Mouse (Mus musculus) thymus, postnatal 4 days (tissue): ENCODE data around the gene Tnrc6b.

ENCODE experiments used
- DNase-seq: peaks from one replicate; pipeline ENCODE4 v3.0.0; 2021

Gene Tnrc6b

DNA sequence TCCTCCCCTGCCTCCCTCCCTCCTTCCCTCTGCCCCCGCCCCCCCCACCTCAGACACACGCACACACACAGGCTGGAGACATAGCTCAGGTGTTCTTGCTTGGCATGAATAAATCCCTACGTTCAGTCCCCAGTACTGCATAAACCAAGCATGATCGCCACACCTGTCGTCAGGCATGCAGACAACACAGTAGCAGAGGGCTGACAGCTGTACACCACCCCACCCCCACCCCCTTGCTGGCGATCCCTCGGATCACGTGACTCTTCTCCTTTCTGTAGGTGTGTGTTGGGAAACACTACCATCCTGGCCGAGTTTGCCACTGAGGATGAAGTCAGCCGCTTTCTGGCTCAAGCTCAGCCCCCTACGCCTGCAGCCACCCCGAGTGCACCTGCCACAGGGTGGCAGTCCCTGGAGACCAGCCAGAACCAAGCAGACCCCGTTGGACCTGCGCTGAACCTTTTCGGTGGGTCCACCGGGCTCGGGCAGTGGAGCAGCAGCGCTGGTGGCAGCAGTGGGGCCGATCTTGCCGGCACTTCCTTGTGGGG, 217.8 kb downstream of the Tnrc6b start:
- DNase-seq = peak; percentile 46

DNA sequence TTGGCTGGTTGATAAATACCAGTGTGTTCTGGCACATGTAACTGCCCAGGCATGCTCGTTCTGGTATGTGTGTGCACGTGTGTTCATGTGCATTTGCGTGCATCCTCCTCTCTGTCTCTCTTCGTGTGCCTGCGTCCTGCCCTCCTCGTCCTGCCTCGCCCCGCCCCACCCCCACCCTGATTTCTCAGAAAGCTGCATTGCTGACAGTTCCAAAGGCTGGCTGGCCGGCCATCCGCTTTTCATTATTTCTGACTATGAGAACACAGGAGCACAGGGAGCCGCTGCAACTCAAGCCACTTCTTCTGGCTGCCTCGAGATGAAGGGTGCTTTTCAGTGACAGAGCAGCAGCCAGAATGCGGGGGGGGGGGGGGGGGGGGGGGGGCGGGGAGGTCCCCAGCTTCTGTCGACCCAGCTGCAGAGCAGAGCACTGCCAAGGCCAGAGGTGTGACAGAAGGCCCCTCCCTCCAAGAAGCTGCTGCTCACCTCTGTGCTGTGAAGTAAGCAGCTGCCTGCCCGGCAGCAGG, 219.0 kb downstream of the Tnrc6b start:
- DNase-seq = peak; percentile 73

DNA sequence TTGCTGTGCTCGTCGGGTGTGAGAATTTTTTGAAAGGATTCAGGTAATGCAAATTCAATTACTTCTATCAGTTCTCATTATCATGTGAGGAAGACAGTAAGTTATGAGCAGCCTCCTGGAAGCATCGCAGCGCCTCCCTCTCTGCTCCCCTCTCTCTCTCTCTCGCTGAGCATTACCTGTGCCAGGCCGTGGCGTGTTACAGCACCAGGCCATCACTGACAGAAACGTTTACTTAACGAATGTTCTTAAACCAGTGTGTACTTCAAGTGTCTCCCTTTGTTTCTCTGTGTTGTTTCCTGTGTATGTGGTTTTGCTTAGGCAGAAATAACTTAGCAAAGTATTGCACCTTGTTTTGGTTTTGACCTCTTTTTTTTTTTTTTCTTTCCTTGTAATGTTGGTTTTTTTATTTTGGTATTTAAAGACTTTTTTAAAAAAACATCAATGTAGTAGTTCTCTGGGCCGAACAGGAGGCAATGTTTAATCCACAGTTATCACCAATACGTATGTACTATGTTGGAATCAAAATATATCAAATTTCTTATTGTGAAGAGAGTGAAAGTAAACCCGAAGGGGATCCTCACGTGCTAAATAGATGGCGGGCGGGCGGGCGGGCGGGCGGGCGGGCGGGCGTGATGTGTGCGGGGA, 219.7 kb downstream of the Tnrc6b start:
- peak; percentile 66 for DNase-seq

DNA sequence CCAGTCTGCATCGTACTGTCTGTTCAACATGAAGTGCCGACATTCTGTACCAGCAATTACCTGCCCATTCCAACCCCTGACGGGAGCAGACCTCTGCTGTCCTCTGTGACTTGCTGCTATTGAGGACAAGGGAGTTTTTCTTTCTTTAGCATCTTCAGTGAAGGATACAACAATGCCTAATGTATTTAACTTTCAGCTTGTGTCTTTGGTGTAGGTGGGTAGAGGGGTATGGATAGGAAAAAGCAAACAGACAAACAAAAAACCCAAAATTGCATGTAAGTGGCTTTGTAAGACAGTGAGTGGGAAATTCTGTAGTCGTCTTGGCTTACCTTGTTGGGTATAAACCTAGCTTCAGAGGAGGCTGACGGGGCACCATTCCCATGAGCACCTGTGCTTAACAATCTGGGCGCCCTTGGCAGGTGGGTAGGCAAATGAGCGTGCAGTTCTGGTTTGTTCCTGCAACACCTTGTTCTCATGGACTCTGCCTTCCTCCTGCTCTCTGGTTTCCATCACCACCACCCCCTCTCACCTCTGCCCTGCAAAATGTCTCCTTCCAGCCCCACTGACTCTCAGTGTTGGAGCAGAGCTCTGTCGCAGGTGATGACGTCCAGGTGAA, 220.3 kb downstream of the Tnrc6b start:
- DNase-seq = peak; percentile 55

DNA sequence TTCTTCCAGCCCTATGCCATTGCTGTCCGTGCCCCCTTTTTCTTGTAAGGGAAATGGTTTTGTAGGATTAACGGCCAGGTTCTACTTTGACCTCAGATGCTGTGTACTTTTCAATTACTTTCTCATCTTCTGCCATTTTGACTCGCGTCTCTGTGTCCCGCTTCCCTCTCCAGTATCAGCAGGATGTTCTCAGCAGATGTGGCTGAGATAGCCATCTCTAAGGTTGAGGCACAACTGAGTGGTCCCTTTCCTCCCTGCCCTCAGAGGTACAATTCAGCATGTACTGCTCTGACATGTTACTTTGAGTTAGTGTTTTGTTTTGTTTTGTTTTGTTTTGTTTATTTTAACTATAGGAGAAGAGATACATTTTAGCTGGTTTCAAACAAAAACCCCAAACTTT, 223.7 kb downstream of the Tnrc6b start:
- DNase-seq = no peak

DNA sequence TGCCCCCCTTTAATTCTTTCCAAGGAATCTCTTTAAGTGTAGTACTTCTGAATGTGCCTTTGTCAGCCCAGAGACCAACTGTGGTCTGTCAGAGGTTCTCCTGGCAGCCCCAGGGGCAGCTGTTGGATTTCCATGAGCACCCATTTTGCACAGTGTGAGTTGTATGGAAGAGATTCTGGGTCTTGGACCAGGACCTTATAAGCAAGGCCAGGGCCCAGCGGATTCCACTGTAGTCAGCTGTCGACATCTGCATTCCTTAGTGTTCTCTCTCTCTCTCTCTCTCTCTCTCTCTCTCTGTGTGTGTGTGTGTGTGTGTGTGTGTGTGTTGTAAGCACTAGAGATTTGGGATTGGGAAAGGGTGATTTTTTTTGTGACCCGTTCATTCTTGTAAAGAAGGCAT, 225.6 kb downstream of the Tnrc6b start:
- no peak for DNase-seq

DNA sequence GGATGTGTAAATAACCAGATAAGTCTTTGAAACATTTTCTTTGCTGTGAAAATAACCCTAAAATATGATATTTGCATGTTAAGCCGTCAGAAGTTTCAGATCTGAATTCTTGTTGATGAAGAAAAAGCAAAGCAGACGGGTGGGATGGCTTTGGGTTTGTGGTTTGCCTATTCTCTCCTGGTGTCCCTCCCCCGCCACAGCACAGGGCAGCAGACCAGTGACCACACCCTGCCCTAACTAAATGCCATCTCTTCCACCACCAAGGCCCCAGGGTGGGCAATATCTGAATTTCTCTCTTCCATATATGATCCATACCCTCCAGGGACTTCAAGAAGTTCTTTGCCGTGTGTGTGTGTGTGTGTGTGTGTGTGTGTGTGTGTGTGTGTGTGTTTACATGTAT, 227.5 kb downstream of the Tnrc6b start:
- DNase-seq = no peak

DNA sequence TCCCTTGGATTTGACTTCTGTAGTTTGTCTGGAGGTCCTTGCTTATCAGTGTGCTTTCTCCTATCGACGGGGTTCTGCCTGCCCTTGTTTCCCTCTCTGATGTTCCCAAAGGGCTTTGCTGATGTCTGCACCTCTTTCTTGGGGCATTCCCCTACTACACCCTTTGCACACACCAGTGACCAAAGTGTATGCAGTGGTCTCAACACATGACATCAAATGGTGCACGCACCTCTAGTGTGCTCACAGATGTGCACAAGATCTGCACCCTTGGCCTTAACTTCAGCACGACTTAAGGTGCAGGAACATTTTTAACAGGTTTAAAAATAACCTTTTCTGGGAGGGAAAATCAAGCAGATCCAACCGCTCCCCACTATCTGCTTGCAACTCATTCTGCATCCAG, 228.3 kb downstream of the Tnrc6b start:
- no peak for DNase-seq

DNA sequence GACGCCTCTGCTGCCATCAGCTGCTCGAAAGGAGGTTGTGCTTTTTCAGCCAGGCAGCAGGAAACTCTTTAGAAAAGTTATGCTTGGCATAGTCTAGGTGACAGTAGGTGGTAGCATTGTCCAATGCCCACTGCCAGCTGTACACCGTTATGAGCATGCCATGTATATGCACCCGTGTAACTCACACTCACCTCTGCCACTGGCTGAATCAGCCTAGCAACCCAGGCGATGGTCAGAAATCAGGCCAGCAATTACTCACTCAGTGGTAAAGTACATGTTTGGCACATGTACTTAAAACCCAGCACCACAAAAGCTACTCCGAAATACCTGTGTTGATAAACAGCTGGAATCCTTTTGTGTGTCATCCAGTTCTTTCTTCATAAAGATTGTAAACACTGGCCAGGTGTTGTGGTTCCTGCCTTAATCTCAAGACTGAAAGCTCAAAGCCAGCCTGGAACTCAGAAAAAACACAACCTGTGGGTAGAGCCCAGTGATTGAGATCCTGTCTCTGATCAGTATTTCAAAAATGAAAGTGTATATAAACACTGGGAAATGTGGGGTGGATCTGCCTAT, 230.4 kb downstream of the Tnrc6b start:
- DNase-seq = peak; percentile 42

DNA sequence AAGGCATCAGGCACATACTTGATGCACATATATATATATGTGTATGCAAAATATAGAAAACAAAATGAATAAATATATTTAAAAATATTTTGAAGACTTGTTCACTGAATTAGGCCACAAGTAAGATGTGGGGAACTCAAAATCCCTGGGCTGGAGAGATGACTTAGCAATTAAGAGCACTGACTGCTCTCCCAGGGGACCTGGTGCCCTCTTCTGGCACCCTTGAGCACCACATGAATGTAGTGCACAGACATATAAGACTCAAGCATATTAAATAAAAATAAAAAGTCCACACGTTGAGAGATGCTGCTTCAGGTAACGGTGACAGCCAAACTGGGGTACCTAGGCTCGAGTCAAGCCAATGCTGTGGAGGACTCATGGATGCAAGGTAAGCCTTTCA, 234.7 kb downstream of the Tnrc6b start:
- peak; percentile 83 for DNase-seq

DNA sequence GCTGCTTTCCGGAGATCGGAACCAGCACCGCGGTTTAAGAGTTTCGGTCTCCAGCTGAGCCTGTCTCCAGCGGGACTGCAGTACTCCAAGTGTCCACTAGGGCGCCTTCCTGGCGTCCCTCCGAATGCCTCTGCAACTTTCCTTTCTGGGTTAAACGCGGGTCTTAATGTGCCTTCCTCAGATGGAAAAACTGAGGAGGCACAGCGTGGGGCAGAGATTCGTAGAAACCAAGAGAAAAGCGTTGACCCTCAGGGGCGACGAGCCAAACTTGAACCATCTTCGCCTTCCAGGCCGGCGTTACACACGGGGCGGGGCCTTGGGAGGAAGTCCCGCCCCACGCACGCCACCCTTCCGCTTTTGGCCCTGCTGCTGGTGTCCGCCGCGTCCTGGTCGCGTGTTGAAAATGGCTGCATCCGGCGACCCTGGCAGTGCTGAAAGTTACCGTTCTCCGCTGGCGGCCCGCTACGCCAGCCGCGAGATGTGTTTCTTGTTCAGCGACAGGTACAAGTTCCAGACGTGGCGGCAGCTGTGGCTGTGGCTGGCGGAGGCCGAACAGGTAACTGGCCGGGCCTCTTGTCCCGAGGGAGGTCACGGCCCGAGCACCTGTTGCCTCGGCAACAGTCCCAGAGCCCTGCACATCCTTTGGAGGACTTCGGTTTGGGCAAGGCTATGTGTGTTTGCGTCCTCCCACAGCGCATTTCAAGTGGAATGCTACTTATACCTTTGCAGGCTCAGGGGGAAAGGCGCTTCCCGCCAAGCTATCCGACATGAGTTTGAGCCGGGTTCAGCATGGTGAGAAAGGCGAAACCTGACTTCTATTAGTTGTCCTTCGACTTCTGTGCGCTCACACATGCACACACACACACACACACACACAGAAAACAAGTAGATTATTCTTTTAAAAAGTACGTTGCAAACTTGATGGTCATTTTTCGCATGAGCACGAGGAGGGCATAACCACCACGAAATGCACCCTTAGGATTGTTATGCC, 237.3 kb downstream of the Tnrc6b start, which contains the start of gene Adsl:
TSS of gene Adsl (plus strand) at position 346 of the 991 bp plus-strand sequence.
- DNase-seq = peak; percentile 94

DNA sequence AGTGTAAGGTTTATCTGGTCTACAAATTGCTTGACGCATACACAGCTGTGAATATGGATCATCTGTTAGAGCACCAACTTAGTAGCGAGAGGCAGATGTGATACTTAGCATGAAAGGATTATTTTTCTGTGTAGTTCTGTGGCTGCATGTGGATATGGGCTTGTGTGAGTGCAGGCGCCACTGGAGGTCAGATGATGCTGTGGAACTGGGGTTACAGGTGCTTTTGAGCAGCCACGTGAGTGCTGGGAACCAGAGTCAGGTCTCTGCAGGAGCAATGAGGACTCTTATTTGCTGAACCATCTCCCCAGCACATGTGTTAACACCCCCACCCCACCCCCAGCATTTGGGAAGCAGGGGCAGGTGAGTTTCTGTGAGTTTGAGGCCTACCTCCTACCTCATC, 238.3 kb downstream of the Tnrc6b start:
- DNase-seq = no peak

DNA sequence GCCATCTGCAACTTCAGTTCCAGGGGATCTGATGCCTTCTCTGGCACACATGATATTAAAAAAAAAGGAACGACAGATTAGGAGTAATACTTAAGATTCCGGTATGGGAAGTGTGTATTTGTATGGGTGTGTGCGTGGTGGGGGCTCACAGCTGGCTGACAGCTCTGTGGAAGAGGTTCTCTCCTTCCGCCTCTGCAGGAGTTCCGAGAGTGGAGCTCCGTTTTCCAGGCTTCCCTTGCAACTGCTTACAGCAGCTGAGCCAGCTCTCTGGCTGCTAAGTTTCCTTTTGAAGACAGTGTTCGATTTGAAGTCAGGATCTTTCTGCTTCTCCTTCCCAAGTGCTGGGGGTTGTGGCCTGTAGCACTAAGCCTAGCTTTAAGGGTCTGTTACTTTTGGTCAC, 238.9 kb downstream of the Tnrc6b start:
- no peak for DNase-seq

DNA sequence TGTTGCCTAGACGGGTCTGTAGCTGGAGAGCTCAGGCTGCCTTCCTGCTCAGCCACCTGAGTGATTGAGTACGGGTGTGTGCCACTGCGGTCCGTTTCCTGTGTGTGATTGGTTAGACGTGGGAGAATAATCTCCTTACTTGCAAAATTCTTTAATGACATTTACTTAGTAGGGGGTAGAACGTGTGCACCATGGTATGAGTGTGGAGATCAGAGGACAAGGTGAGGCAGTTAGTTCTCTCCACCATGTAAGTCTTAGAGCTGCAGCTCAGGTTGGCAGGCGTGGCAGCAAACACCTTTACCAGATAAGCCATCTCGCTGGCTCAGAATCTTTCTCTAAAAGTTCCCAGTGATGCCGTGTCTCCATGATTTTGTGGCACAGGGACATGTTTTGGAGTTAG, 242.9 kb downstream of the Tnrc6b start:
- DNase-seq = no peak

DNA sequence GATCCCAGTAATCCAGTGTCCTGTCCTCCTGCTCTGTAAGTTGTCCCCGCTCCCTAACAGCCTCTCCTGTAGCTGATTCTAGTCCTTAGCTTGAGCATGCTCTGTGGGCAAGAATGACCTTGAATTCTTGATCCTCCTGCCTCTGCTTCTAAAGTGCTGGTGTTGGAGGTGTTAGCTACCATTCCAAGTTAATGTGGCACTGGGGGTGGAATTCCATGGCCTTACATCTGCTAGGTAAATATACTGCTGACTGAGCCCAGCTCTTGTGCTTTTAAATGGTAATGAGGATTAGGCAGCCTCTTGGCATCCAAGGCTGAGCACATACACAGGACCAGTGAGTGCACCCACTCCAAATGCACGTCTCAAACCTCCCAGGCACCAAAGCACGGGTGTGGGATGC, 243.7 kb downstream of the Tnrc6b start:
- no peak for DNase-seq

DNA sequence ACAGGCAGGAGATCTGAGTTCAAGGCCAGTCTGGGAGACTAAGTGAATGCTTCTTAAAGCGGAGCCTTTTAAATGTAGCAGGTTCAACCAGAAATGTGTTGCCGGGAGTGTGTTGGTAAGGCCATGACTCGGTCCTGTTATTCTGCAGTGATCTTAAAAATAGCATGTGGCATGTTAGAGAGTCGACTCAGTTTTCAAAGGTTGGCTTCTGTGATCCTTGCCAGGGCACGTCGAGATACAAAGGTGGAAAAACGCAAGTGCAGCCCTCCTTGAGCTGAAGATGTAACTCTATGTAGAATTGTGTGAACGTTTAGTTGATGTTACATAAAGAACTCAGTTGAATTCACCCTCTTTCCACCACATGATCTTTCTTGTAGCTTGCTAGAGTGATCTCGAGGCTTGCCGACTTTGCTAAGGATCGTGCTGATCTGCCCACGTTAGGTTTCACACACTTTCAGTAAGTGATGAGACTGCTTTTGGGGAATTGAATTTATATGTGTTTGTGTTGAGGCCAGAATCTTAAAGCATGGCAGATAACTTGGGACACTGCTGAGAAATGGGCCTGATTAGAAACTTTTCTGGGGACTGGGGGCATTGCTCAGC, 244.8 kb downstream of the Tnrc6b start:
- no peak for DNase-seq

DNA sequence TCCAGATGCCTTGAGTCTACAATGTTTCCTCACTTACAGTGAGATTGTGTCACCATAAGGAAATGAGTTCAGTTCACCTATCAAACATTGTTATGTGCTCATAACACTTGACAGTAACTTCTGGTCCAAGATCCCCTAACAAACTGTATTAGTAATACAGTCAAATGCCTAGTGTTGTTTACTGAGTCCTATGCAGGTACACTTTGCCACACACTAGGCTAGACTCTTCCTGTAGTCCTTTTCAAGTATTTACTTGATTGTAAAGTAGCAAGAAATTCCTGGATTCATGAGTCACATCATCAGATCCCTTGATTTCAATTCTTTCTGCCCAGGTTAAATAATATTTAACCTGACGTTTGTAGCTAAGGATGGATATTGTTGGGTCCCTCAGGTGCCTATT, 258.3 kb downstream of the Tnrc6b start:
- DNase-seq = no peak

DNA sequence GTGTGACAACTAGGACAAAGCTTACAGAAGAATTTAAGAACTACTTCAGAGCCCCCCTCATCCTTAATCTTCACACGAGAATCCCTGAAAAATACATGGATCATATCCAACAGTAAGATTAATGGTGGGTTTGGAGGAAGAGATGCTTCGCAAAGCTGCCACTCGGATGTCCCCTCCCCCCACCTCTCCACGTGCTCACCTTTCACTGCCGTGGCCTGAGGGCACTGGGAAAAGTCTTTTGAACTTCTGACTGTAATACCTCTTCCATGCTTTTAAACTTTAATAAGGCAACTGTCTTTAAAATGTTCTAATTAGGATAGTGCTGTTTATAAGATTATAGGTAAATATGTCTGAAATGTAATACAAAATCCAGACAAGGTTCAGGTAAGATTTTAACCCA, 263.2 kb downstream of the Tnrc6b start:
- no peak for DNase-seq

DNA sequence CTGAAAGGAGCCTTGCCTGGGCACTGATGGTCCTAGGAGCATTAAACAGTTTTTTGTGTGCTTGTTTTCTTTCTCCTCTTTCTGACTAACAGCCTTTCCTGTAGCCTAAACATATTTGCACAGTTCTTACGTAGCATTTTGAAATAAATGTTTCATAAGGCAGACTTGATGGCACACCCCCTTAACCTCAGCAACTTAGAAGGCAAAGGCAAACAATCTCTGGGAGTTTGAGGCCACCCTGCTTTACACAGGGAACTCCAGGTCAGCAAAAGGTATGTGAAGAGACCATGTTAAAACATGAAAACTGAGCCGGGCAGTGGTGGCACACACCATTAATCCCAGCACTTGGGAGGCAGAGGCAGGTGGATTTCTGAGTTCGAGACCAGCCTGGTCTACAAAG, 264.6 kb downstream of the Tnrc6b start:
- DNase-seq = no peak

DNA sequence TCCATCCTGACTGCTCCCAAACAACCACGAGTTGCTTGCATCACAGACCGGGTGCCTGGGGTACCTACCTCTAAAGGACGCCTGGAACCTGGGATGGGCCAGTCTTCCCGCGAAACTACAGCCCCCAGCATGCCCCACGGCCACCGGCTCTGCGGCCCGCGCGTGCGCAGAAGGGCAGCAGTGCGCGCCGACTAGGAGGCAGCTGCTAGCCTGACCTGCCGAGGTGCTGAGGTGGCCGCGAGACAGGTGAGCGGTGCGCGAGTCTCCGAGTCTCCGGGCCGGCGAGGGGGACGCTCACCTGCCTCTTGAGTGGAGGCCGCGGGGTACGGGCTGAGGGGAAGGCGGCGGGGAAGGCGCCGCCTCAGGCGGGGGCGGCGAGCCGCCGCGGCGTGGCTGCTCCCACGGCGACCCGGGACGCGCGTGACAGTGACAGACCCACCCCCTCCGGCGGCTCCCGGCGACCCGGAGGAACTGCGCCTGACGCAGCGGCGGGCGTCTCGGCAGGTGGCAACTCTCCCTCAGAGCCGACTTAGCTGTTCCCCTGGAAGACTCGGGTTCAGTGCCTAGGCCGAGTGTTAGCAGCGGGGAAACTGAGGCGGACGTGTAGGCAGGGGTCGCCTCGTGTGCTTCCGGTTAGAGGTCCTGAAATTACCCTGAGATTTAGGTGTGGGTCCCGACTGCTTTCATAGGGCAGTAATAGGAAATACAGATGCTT, 266.7 kb downstream of the Tnrc6b start, which contains the start of gene Sgsm3:
TSS of gene Sgsm3 (plus strand) at position 146 of the 715 bp plus-strand sequence.
- peak; percentile 91 for DNase-seq

DNA sequence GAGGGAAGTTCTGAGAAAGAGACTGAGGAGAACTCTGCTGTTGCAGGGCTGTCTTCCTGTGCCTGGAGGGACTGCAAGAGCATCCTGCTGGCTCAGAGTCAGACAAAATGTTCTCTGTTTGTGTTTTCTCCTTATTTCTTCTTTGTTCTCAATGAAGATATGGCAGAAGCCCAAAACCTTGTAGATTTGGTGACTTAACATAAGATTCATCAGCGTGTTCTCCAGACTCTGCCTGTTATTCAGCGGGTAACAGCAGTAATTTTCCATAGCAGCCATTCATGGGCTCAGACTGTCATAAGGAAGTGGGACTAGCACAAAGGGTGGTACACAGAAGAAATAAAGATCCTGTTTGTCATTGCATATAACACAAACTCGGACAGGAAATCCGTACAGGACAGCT, 268.5 kb downstream of the Tnrc6b start:
- DNase-seq = no peak

DNA sequence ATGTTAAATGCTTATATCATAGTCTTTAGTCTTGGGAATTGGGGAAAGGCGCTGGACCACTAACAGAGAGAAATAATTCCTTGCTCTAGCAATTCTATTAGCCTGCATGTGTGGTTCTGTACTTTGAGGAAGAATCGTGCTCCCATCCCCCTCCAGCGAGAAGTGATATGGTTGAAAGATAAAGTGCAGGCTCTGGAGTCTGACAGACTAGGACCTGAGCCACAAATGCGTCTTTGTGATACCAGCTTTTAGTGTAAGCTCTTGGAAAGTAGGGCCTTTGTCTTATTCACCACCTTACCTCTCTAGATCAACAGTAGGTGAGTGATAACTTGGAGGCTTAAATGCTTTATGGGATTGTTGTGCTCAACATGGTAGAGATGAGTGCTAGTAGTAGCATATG, 270.1 kb downstream of the Tnrc6b start:
- DNase-seq = no peak
